Mouse (Mus musculus) liver, embryonic 11.5 days (tissue): ENCODE data around the gene Eipr1. TPM values are rescaled to one million over a fixed set of nuclear protein-coding genes. Genes with fewer than 3 reads are reported as not detected.

ENCODE experiments used
- ATAC-seq: fragments of 200-750 bp; cut with Nextera tagmentation; replicated peaks from 2 replicates; pipeline ENCODE4 v1.8.0; 2017; ENCODE audit warnings: moderate number of reproducible peaks, mild to moderate bottlenecking, moderate TSS enrichment, moderate library complexity; ENCODE audit not compliant: low FRiP score
- DNase-seq: peaks from one replicate; pipeline ENCODE4 v3.0.0-alpha.2; 2017; ENCODE audit warnings: low spot score
- H3K27ac ChIP-seq: fragments of 300-500 bp; sonication (generic); 2 replicates; pipeline ENCODE4 v1.5.1; 2014; ENCODE audit warnings: mild to moderate bottlenecking, low read depth, low read length, control low read depth
- H3K27me3 ChIP-seq: fragments of 300-500 bp; sonication (generic); replicated peaks from 2 replicates; pipeline ENCODE4 v1.6.1; 2014; ENCODE audit warnings: low read length, mixed read lengths; ENCODE audit not compliant: control insufficient read depth, insufficient read depth
- H3K36me3 ChIP-seq: fragments of 300-500 bp; sonication (generic); 2 replicates; pipeline ENCODE4 v1.6.1; 2014; ENCODE audit warnings: mild to moderate bottlenecking, low read length, moderate library complexity, mixed read lengths; ENCODE audit not compliant: control insufficient read depth, insufficient read depth
- H3K4me1 ChIP-seq: fragments of 300-500 bp; sonication (generic); replicated peaks from 2 replicates; pipeline ENCODE4 v1.6.1; 2014; ENCODE audit warnings: low read length, mixed read lengths; ENCODE audit not compliant: control insufficient read depth, insufficient read depth
- H3K4me2 ChIP-seq: fragments of 300-500 bp; sonication (generic); 2 replicates; pipeline ENCODE4 v1.6.1; 2014; ENCODE audit warnings: mild to moderate bottlenecking, control low read depth, moderate library complexity
- H3K4me3 ChIP-seq: fragments of 300-500 bp; sonication (generic); 2 replicates; pipeline ENCODE4 v1.5.1; 2014; ENCODE audit warnings: low read depth, low read length, control low read depth
- H3K9ac ChIP-seq: fragments of 300-500 bp; sonication (generic); 2 replicates; pipeline ENCODE4 v1.6.1; 2014; ENCODE audit warnings: low read depth, low read length, control low read depth
- H3K9me3 ChIP-seq: fragments of 300-500 bp; sonication (generic); 2 replicates; pipeline ENCODE4 v1.6.1; 2016; ENCODE audit warnings: low read length, inconsistent platforms, mixed read lengths; ENCODE audit not compliant: control insufficient read depth
- WGBS: fragments of 180-500 bp; shearing (Covaris S2); extraction: QIAGEN DNeasy Blood & Tissue Kit; methylation state at CpG from one replicate; pipeline ENCODE4 v1.1.7; 2014; 5-methylcytosine and 5-hydroxymethylcytosine counted together
- polyA plus RNA-seq: library from polyadenylated mRNA; unstranded; fragments of >200 nt; fragmentation: Nextera tagmentation; extraction: Ambion mirVana; gene quantifications from 2 replicates; pipeline ENCODE4 v1.2.1, GENCODE M21; 2014

Gene Eipr1
- polyA plus RNA-seq, 1 experiment from 2014 or later: 39.8 TPM

DNA sequence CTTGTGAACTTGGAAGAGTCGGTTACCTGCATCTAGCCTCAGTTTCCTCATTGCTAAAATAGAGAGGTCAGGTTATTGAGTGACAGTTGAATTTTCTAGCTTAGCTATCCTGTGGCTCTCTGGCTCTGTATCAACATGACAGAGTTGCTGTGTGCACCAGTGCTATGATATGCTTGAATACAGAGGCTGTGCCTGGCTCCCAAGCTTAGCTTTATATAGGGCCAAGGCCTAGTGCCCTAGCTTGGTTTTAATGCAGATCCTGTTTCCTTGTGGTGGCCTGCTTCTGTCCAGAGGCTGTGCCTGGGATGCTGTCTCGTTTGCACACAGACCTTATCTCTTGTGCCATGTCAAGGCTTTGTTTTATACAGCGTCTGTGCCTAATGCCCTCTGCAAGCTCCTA, 66.3 kb downstream of the Eipr1 start:
- 56% methylated on average over 3 of the region's 3 CpGs for WGBS
- no peaks in the 10 kb centered on the region for H3K36me3 ChIP-seq
- H3K4me2 ChIP-seq: no peak overlapping the region
- H3K4me3 ChIP-seq: no peak overlapping the region
- H3K9me3 ChIP-seq: no peaks in the 10 kb centered on the region
- H3K27me3 ChIP-seq: no peaks in the 10 kb centered on the region
- ATAC-seq: no peak
- H3K4me1 ChIP-seq: no peaks in the 10 kb centered on the region
- H3K9ac ChIP-seq: no peak overlapping the region
- DNase-seq: no peak
- no peak overlapping the region for H3K27ac ChIP-seq

DNA sequence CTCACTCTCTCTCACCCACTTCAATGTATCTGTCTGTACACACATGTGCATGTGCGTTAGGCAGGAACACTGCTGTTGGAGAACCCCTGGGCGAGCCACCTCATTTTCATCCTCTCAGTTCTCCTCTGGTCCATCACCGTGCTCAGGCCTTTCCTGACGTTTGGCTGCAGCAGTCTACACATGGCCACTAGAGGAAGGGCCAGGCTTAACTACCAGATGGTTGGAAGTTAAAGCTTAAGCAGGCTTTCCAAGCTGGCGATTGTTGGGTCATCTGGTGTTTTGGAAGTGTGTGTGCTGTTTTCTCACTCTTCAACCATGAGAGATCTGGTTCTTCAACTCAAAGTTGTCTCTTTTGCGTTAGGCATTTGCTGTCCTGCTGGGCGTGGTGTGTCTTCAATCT, 71.9 kb downstream of the Eipr1 start:
- H3K4me3 ChIP-seq: no peak overlapping the region
- DNase-seq (no peak), ATAC-seq (no peak)
- no peak overlapping the region for H3K4me2 ChIP-seq
- 85% methylated on average over 7 of the region's 7 CpGs for WGBS
- no peak overlapping the region for H3K27ac ChIP-seq
- no peaks in the 10 kb centered on the region for H3K27me3 ChIP-seq
- H3K9me3 ChIP-seq: no peaks in the 10 kb centered on the region
- no peak overlapping the region for H3K9ac ChIP-seq
- H3K36me3 ChIP-seq: no peaks in the 10 kb centered on the region
- no peaks in the 10 kb centered on the region for H3K4me1 ChIP-seq

DNA sequence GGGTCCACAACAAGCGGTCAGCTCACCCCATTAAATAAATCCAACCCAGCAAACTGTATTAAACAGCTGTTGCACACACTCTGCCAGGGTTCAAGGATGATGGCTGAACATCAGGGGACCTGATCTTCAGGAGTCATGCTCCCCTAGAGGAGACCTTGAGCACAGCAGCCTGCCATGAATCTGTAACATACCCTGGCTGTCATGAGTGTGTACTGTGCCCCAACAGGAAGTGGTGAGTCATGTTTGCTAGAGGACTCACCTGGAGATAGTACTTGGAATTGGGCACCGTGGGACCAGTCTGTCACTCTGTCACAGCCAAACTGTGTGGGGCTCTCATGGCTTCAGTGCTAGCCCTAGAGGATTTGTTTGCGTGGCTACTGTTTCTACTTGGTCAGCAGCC, 77.9 kb downstream of the Eipr1 start:
- H3K9ac ChIP-seq: no peak overlapping the region
- no peak overlapping the region for H3K4me3 ChIP-seq
- no peaks in the 10 kb centered on the region for H3K36me3 ChIP-seq
- WGBS: 82% methylated on average over 3 of the region's 3 CpGs
- no peaks in the 10 kb centered on the region for H3K9me3 ChIP-seq
- H3K27ac ChIP-seq: no peak overlapping the region
- DNase-seq (no peak), ATAC-seq (peak; percentile 43; the same call in 1 of the 2 replicates)
- H3K4me1 ChIP-seq: no peaks in the 10 kb centered on the region
- no peaks in the 10 kb centered on the region for H3K27me3 ChIP-seq
- H3K4me2 ChIP-seq: no peak overlapping the region

DNA sequence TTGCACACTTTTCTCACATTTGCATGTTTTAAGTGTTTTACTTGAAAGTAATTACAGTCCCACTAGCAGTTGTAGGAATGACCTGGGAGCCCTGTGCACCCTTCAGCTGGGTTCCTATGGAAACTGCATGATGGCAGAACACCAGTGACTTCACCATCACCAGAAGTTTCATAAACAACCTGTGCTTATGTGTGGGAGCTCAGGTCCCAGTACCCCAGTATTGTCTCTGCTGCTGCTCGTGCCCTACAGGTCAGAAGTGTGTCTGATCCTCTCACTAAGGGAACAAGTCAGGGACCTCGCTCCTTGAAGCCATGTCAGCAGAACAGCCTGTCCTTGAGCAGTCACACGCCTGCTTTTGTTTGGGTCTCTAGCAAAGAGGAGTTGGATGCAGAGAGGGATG, 78.9 kb downstream of the Eipr1 start:
- no peak for ATAC-seq
- H3K4me2 ChIP-seq: no peak overlapping the region
- no peak for DNase-seq
- WGBS: 84% methylated on average over 3 of the region's 3 CpGs
- H3K4me3 ChIP-seq: no peak overlapping the region
- no peaks in the 10 kb centered on the region for H3K4me1 ChIP-seq
- no peak overlapping the region for H3K27ac ChIP-seq
- H3K27me3 ChIP-seq: no peaks in the 10 kb centered on the region
- no peaks in the 10 kb centered on the region for H3K9me3 ChIP-seq
- no peaks in the 10 kb centered on the region for H3K36me3 ChIP-seq
- H3K9ac ChIP-seq: no peak overlapping the region

DNA sequence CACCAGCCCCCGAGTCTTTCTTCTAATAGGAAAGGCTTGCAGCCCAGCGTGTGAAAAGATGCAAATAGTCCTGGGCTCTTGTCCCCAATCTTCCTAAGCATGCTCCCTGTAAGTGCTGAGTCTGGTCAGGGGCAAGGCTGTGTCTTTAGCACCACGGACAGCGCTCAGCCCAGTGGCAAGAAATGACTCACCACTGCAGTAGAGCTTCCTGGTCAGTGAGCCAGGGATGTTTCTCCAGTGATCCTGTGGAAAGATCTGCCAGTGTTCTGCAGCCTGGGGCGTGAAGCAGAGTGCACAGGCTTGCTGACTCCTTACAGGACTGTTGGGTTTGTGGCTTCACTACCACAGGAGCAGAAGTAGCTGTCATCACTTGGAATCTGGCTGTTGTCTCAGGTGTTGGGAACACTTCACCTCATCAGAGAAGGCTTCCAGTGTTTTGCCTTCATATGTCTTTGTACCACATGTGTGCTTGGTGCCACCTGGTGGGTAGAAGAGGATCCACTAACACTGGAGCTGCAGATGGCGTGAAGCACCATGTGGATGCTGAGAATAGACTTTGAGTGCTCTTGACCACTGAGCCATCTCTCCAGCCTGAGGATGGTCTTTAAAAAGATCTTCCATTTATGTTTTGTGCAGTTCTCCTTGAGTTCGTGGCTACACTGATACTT, 79.6 kb downstream of the Eipr1 start:
- WGBS: 46% methylated on average over 7 of the region's 7 CpGs
- Histone ChIP-seq H3K4me2 (no peak overlapping the region), H3K9ac (no peak overlapping the region), H3K9me3 (no peaks in the 10 kb centered on the region), H3K36me3 (no peaks in the 10 kb centered on the region), H3K4me3 (no peak overlapping the region), H3K4me1 (no peaks in the 10 kb centered on the region), H3K27ac (no peak overlapping the region), H3K27me3 (no peaks in the 10 kb centered on the region)
- ATAC-seq (no peak), DNase-seq (peak; percentile 56)

DNA sequence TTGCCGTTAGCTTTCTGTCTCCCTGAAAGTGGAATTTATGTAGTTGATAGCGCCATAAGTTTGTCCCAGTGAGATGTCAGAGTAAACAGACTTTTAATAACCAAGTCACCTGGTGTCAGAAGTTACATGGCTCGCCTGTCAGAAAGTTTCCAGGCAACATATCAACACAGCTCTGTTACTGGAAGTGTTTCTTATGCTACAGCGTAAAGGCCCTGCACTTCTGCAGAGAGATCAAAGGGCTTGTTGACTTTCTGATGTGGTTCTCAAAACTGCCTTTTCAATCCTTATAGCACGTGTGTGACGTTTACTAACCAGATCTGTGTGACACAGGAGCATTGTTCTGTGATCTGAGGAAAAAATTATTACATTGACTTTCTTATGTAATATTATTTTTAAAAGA, 82.7 kb downstream of the Eipr1 start:
- H3K27me3 ChIP-seq: no peaks in the 10 kb centered on the region
- WGBS: 80% methylated on average over 6 of the region's 6 CpGs
- no peak for DNase-seq
- no peak overlapping the region for H3K27ac ChIP-seq
- H3K4me2 ChIP-seq: no peak overlapping the region
- ATAC-seq: no peak
- H3K4me1 ChIP-seq: no peaks in the 10 kb centered on the region
- no peak overlapping the region for H3K4me3 ChIP-seq
- no peaks in the 10 kb centered on the region for H3K36me3 ChIP-seq
- H3K9ac ChIP-seq: no peak overlapping the region
- no peaks in the 10 kb centered on the region for H3K9me3 ChIP-seq

DNA sequence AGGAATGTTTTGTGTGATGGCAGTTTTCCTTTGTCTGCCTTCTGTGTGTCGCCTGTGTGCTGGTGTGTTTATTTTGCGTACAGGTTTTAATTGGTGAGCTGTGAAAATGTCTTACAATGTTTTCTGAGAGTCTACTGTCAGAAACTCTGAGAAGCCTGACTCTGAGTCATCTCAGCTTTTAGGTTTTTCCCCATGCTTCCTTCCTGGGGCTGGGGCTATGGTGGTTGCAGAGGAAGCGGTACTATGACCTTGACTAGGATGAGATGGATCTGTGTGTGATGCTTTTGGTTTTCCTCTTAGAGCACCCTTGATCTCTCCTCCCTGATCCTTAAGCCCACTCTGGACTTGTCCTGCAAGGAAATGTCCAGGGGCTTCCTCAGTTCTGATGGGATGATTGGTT, 84.1 kb downstream of the Eipr1 start:
- H3K27ac ChIP-seq: no peak overlapping the region
- H3K27me3 ChIP-seq: no peaks in the 10 kb centered on the region
- H3K4me1 ChIP-seq: no peaks in the 10 kb centered on the region
- no peak for ATAC-seq
- no peaks in the 10 kb centered on the region for H3K36me3 ChIP-seq
- no peak overlapping the region for H3K9ac ChIP-seq
- WGBS: 89% methylated on average over 3 of the region's 3 CpGs
- no peaks in the 10 kb centered on the region for H3K9me3 ChIP-seq
- H3K4me2 ChIP-seq: no peak overlapping the region
- no peak for DNase-seq
- no peak overlapping the region for H3K4me3 ChIP-seq

DNA sequence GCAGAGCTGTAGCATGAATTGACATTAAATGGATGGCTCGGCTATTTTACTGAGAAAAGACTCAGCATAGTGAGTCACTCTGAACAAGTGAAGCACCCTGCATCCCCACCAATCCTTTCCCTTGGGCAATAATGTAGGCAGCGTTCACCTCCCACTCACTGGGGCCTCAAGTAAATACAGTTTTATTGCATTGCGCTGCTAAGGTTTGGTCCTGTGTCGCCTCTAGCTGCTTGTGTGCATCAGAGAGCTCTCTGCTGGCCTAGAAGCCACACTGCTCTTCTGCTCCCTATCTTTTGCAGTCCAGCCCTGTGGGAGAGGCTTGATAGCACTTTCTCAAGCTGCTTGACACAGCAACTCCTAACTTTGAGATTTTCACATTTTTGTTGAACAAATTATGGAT, 86.7 kb downstream of the Eipr1 start:
- no peaks in the 10 kb centered on the region for H3K4me1 ChIP-seq
- no peaks in the 10 kb centered on the region for H3K36me3 ChIP-seq
- H3K9me3 ChIP-seq: no peaks in the 10 kb centered on the region
- H3K4me3 ChIP-seq: no peak overlapping the region
- no peak overlapping the region for H3K9ac ChIP-seq
- H3K27me3 ChIP-seq: no peaks in the 10 kb centered on the region
- H3K27ac ChIP-seq: no peak overlapping the region
- 79% methylated on average over 4 of the region's 4 CpGs for WGBS
- H3K4me2 ChIP-seq: no peak overlapping the region
- ATAC-seq (no peak), DNase-seq (no peak)

DNA sequence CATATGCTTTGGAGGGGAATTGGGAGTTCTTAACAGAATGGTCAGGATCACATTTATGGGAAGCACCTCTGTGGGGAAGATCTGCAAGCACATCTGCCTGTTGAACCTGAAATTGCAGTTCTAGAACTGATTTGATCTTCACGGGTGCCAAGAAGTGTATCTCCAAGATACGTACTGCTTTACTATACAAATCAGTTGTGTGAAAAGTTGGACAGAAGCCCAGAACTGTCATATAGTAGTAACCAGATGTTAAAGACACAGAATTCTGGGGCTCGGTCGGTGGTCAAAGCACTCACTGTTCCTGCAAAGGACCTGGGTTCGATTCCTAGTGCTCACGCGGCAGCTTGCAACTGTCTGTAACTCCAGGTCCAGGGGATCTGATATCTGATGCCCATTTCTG, 87.4 kb downstream of the Eipr1 start:
- WGBS: 91% methylated on average over 7 of the region's 7 CpGs
- no peak for DNase-seq
- no peaks in the 10 kb centered on the region for H3K36me3 ChIP-seq
- no peak overlapping the region for H3K4me2 ChIP-seq
- no peaks in the 10 kb centered on the region for H3K27me3 ChIP-seq
- ATAC-seq: no peak
- no peaks in the 10 kb centered on the region for H3K9me3 ChIP-seq
- H3K27ac ChIP-seq: no peak overlapping the region
- H3K4me3 ChIP-seq: no peak overlapping the region
- H3K9ac ChIP-seq: no peak overlapping the region
- no peaks in the 10 kb centered on the region for H3K4me1 ChIP-seq
